Mouse (Mus musculus): ENCODE measurements around the gene Gm2381. TPM values are rescaled to one million over a fixed set of nuclear protein-coding genes. Genes with fewer than 3 reads are reported as not detected.
"Not testable (repeated sequence)": the region's sequence is repeated elsewhere in the genome, so short reads cannot be mapped to it uniquely, and the experiment has no call there.

Gene Gm2381
- total RNA-seq (2021), result not detected
- long read RNA-seq, experiment 1, result 0 reads
- long read RNA-seq, experiment 2, result 0 reads

DNA sequence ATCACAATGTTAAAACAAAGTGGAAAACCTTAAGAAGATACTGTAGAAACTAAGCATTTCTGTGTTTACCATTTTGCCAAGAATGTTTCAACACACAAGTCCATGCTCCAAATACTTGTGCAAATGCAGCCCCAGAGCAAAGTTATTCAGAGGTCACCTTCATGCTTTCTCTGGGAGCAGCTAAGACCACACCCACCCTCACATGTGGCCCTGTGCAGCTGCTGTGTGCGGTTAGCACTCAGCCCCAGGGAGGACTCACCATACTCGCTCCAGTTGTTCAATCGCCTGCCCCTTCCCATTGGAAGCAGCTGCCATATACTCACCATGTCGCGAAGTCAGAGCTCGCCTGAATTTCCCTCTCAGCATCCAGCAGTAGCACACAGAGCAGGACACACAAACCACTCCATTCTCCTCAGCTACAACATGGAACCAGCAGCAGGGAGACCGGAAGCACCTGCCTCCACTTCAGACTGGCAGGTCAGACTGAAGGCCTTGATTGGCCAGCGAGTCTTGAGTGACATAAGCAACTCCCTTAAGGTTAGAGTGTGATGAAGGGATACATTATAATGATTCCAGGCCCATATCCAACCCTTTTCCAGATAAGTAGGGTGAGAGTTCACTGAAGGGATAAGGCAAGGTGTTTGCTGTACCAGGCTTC, at the start of gene Gm2381:
Gene Gm2381, minus strand, starts transcription at position 434 of the 658 bp plus-strand sequence.
- DNase-seq, result not testable (repeated sequence)

- not testable (repeated sequence) for DNase-seq
Measured at GRCm38 (mm10) chr7:42898067-42898466, 31.0 kb upstream of the Gm2381 start.

DNA sequence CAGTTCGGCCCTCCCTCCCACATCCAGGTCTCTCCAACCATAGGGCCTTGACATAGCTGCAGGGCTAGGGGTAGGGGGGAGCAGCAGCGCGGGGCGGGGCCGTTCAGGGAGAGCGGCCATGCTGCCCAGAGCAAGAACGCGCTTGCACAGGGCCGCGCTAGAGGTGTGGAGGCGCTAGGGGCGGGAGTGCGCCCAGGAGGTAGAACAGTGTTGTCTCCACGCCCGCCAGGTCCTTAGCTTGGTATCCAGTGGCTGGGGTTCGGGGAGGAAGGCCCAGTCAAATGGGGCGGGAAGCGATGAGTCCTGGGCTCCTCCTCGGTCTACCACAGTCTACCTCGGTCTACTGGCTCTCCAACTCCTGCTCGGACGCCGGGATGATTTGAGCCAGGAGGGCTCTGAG, 11.1 kb upstream of the Gm2381 start:
- DNase-seq, result no peak

DNA sequence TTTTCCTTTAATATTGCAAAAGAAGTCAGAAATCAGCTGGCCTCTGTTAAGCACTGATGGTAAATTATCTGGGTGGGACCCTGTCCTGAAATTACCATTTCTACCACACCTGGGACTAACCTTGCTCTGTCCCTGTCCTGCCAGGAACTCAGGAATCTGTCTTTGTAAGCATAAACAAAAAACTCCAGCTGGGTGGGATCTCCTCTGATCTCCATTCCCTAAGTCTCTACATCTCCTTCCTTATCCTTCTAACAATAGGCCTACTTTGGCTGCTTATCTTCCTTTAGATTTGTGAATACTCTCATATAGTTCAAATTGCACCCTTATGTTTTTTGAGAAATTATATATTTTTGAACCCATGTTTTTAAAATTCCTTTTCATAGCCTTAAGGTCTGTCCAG, 28.7 kb downstream of the Gm2381 start:
- DNase-seq, result not testable (repeated sequence)

DNA sequence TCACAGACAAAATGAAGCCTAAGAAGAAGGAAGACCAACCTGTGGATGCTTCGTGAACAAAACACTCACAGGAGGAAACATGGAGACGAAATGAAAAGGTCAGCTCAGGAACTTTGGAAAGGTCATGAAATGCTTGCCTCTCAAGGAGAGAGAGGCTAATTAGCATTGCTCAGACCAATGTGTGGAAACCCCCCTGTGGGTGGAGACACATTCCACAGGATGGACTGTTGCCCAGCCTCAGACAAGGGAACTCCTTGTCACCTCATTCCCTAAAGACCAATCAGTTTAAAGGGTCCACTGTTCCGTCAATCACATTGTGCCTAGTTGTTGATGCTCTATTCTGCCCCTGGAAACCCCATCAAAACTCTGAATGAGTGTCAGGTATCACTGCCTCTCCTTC, 34.8 kb downstream of the Gm2381 start:
- no peak for DNase-seq

DNA sequence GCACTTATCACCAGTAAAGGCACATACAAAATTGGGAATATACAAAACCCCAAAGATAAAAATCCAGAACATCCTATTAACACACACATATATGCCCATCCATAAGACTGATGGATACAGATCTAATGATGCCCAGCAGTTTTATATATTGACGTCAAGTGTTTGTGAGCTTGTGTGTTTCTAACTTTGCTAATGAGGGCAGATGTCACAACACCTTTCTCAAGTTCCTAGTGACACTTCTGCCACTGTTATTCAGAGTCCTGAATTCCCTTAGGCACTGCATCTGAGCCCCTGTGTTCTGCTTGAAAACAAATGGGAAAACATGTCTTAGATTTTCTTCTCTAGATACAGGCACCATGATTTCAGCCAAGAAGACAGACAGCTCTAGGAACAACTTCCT, 73.6 kb downstream of the Gm2381 start, which contains the start of gene Vmn2r62:
Gene Vmn2r62, minus strand, starts transcription at position 101 of the 400 bp plus-strand sequence.
- DNase-seq, result not testable (repeated sequence)

Other genes with a start within 250 kb of the Gm2381 start
- gene Zfp976, start 224.6 kb downstream of the Gm2381 start, total RNA-seq (2021), result under 1 TPM; 0.64 to 0.67 TPM
- gene Zfp975, start 174.5 kb downstream of the Gm2381 start, total RNA-seq (2021), result 1 to 10 TPM; 3.3 to 3.7 TPM
- not detected for gene Gm17067, start 140.2 kb downstream of the Gm2381 start, total RNA-seq (2021)
- not detected for gene Vmn2r62, start 73.7 kb downstream of the Gm2381 start, total RNA-seq (2021)
- gene Vmn2r63, start 66.6 kb upstream of the Gm2381 start, total RNA-seq (2021), result not detected
- not detected for gene Gm9268, start 151.5 kb upstream of the Gm2381 start, total RNA-seq (2021)
- gene Zfp936, start 247.0 kb upstream of the Gm2381 start, total RNA-seq (2021), result not detected